Mouse (Mus musculus) limb, embryonic 12.5 days (tissue): ENCODE results near the gene Gm45785. TPM values are rescaled to one million over a fixed set of nuclear protein-coding genes. Genes with fewer than 3 reads are reported as not detected.

Experiments used
- ATAC-seq: fragments of 200-750 bp; cut with Nextera tagmentation; 2 replicates; pipeline ENCODE4 v1.8.0; 2017; ENCODE audit warnings: low read depth, moderate TSS enrichment; ENCODE audit not compliant: insufficient number of reproducible peaks, insufficient read depth, low FRiP score, low TSS enrichment
- H3K27ac ChIP-seq: fragments of 300-500 bp; sonication (generic); 2 replicates; pipeline ENCODE4 v1.5.1; 2016; ENCODE audit warnings: mild to moderate bottlenecking, moderate library complexity
- H3K27me3 ChIP-seq: fragments of 300-500 bp; sonication (generic); 2 replicates; pipeline ENCODE4 v1.6.1; 2016; ENCODE audit warnings: mild to moderate bottlenecking, moderate library complexity
- H3K36me3 ChIP-seq: fragments of 300-500 bp; sonication (generic); 2 replicates; pipeline ENCODE4 v1.6.1; 2016; ENCODE audit warnings: mild to moderate bottlenecking, moderate library complexity
- H3K4me1 ChIP-seq: fragments of 300-500 bp; sonication (generic); replicated peaks from 2 replicates; pipeline ENCODE4 v1.6.1; 2016
- H3K4me2 ChIP-seq: fragments of 300-500 bp; sonication (generic); 2 replicates; pipeline ENCODE4 v1.6.1; 2016; ENCODE audit warnings: mild to moderate bottlenecking, moderate library complexity
- H3K4me3 ChIP-seq: fragments of 300-500 bp; sonication (generic); replicated peaks from 2 replicates; pipeline ENCODE4 v1.5.1; 2016; ENCODE audit warnings: mild to moderate bottlenecking
- H3K9ac ChIP-seq: fragments of 300-500 bp; sonication (generic); replicated peaks from 2 replicates; pipeline ENCODE4 v1.6.1; 2016; ENCODE audit warnings: mild to moderate bottlenecking, moderate library complexity
- H3K9me3 ChIP-seq: fragments of 300-500 bp; sonication (generic); 2 replicates; pipeline ENCODE4 v1.6.1; 2016; ENCODE audit warnings: mild to moderate bottlenecking, moderate library complexity
- WGBS: fragments of 180-500 bp; shearing (Covaris S2); methylation state at CpG from one replicate; pipeline ENCODE4 v1.1.7; 2016; 5-methylcytosine and 5-hydroxymethylcytosine counted together
- polyA plus RNA-seq: library from polyadenylated mRNA; unstranded; fragments of >200 nt; fragmentation: Nextera tagmentation; extraction: Ambion mirVana; gene quantifications from 2 replicates; pipeline ENCODE4 v1.2.1, GENCODE M21; 2016

Gm45785 gene
- polyA plus RNA-seq, 1 experiment from 2014 or later = 0.23 TPM

DNA sequence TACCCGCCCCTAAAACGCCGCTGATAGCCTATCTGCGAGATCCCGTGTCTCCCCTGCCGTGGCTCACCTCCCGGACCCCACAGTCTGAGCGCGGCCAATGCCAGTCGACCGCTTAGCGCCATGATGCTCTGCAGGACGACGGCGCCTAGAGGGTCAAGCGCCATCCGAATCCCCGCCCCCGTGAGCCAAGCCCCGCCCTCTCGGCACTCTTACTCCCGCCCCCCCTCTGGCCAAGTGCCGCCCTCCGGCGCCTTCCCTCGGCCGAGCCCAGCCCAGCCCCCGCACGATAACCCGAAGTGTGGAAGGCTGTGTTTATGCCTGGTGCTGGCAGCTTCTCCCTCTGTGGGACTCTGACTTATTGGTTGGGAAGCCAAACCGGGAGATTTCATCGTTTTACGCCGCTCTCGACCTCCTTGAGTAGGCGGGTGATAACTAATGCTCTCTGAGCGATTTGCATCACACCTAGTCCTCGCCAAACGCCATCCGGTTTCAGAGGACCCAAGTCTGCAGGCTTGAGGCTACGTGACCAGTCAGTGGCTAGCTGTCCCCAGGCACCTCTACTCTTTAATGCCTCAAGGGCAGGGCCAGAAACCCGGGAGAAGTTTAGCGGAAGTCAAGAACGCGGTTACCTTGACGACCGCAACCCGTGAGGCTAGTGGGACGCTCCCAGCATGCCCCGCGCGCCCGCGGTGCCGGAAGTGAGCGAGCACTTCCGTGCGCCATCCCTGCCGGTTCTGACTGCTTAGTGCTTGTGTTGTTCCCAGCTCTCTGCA, 25.8 kb upstream of the Gm45785 start, which contains the start of the genes Psmd13 and Sirt3:
Gene Psmd13 (plus strand): TSS at position 273 of the 773 bp plus-strand sequence.
Gene Sirt3 (minus strand): TSS at position 614 of the 773 bp plus-strand sequence.
- peak within 1 kb of the TSS; percentile 82 for H3K9ac ChIP-seq
- H3K4me3 ChIP-seq = peak within 1 kb of the TSS; percentile 92
- H3K27ac ChIP-seq = peak within 1 kb of the TSS; percentile 86
- ATAC-seq = peak; percentile 93
- H3K27me3 ChIP-seq = no peaks in the 10 kb centered on the region
- H3K4me1 ChIP-seq = peaks cover 11% of the 10 kb centered on the region
- H3K9me3 ChIP-seq = no peaks in the 10 kb centered on the region
- H3K36me3 ChIP-seq = peaks cover 37% of the 10 kb centered on the region
- H3K4me2 ChIP-seq = peak within 1 kb of the TSS; percentile 68
- under 1% methylated on average over 59 of the region's 59 CpGs for WGBS

DNA sequence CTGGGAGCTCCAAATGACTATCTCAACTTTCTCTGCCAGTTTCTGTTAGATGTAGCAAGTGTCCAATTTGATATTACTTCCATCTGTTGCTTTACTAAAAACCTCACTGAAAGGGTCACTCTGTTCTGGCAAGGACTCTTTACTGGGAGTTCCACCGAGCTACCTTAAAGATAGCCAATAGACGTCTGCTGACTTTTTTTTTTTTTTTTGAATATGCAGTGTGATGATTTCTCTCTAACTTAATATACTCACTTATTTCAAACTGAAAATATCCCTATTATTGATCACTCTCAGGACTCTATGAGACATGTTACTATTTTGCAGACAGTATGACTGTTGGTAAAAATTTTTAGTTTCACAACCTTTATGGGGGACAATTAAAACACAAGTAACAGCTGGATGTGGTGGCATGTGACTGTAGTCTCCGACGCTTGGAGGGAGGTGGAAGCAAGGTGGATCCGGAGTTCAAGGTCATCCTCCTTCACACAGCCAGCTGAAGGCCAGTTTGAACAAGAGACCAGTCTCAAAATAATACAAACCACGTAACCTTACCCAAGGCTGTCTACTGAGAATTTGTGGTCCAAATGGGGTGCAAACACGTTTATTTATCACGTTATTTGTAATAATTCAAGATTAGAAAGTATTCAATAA, 24.9 kb upstream of the Gm45785 start:
- peak overlapping the region; percentile 92 for H3K4me3 ChIP-seq
- H3K27ac ChIP-seq = no peak overlapping the region
- H3K9me3 ChIP-seq = no peaks in the 10 kb centered on the region
- H3K27me3 ChIP-seq = no peaks in the 10 kb centered on the region
- H3K4me2 ChIP-seq = peak overlapping the region; percentile 68
- peak overlapping the region; percentile 82; the same call in 1 of the 2 replicates for H3K9ac ChIP-seq
- H3K4me1 ChIP-seq = peaks cover 11% of the 10 kb centered on the region
- ATAC-seq = no peak
- peaks cover 37% of the 10 kb centered on the region for H3K36me3 ChIP-seq
- 19% methylated on average over 8 of the region's 8 CpGs for WGBS

DNA sequence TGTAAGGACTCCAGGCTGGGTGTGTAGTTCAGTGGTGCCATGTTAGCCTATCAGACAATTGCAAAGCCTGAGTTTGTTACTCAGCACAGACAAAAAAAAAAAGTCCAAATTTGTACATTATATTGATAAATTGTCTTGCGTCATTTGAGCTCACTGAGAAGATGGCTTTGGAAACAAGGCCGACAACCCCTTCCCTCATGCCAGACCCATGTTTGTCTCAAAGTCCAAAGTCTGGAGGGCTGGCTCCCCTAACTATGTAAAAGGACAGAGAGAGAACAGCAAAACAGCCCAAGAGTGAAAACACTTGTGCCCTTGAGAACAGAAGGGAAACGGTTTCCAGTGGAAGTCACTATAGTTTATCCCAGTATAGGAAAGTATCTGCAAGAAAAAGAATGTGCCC, 24.3 kb upstream of the Gm45785 start:
- H3K4me3 ChIP-seq = no peak overlapping the region
- H3K27me3 ChIP-seq = no peaks in the 10 kb centered on the region
- H3K4me1 ChIP-seq = peaks cover 11% of the 10 kb centered on the region
- H3K9ac ChIP-seq = no peak overlapping the region
- peak overlapping the region; percentile 68; the same call in 1 of the 2 replicates for H3K4me2 ChIP-seq
- H3K36me3 ChIP-seq = peaks cover 37% of the 10 kb centered on the region
- WGBS = 85% methylated on average over 3 of the region's 3 CpGs
- no peaks in the 10 kb centered on the region for H3K9me3 ChIP-seq
- no peak for ATAC-seq
- no peak overlapping the region for H3K27ac ChIP-seq

DNA sequence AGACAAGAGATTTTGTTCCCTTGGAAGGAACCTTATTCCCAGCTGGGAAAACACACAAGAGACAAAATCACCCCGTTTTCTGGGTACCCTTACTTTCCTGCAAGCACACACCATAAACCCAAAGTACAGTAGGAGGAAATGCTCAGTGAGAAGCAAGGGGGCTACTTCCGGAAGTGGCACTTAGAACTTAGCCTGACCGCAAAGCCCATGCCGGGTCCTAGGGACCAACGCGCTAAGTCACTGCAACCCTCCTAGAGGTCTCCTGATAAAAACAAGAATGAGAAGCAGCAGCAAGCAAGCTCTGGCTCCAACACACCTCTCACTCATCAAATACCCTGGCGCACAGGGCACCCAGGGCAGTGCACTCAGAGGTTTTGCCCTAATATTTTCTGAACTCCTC, 23.2 kb upstream of the Gm45785 start:
- Histone ChIP-seq H3K9ac (no peak overlapping the region), H3K4me1 (peaks cover 11% of the 10 kb centered on the region), H3K4me3 (no peak overlapping the region), H3K27ac (no peak overlapping the region), H3K27me3 (no peaks in the 10 kb centered on the region), H3K9me3 (no peaks in the 10 kb centered on the region), H3K4me2 (no peak overlapping the region), H3K36me3 (peaks cover 36% of the 10 kb centered on the region)
- 95% methylated on average over 7 of the region's 7 CpGs for WGBS
- ATAC-seq = no peak

DNA sequence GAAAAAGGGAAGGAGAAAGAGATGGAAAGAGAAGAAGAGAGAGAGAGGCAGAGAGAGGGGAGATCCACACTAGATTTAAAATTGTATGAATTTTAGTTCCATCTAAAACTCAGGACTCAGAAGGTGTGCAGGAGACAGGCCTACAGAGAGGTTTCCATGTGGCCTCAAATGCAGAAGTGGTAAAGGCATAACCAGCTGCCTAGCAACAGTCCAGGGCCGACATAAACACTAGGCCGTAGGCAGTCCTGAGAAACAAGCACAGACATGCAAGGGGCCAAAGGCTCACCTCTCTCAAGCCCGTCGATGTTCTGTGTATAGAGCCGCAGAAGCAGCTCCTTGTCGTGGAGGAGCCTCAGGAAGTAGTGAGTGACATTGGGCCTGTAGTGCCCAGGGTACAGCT, 21.2 kb upstream of the Gm45785 start:
- H3K4me2 ChIP-seq = no peak overlapping the region
- no peak overlapping the region for H3K9ac ChIP-seq
- no peak overlapping the region for H3K4me3 ChIP-seq
- ATAC-seq = no peak
- H3K9me3 ChIP-seq = no peaks in the 10 kb centered on the region
- no peaks in the 10 kb centered on the region for H3K27me3 ChIP-seq
- no peak overlapping the region for H3K27ac ChIP-seq
- 88% methylated on average over 6 of the region's 6 CpGs for WGBS
- peaks cover 45% of the 10 kb centered on the region for H3K36me3 ChIP-seq
- H3K4me1 ChIP-seq = 0 out of 2 replicates have a peak, but pooled peaks cover 4% of the 10 kb centered on the region

DNA sequence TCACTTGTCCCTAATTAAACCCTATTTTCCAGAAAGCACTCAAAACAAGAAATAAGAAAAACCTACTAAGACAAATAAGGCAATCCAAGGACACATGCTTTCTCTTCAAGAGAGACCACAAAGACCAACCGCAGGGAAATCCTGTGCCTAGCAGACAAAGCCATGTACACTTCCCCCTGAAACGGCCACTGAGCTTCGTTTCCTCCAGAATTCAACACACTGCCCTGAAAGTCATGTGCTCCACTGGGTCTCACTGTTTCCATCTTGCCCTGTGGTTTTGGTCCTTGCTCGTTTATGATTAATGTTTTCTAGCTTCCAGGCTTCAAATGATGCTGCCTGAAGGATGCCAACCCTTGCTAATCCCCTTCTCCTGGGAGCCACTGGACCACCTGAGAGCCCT, 18.1 kb upstream of the Gm45785 start:
- ATAC-seq = no peak
- 87% methylated on average over 4 of the region's 4 CpGs for WGBS

DNA sequence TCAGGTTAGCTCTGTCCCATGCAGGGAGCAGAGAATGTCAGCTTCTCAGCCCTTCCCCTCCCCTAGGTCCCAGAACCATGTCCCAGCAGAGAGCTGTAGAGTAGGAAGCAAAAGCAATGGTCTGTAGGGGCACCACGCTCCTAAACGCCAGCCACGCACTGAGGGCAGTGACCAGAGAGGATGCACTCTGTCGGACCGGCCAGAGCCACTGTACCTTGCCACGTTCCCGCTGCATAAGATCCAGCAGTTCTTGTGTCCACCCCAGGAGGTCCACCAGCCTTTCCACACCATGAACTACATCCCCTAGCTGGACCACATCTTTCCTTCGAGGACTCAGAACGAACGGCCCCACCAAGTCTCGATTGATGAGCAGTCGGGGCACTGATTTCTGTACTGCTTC, 8.6 kb upstream of the Gm45785 start:
- Histone ChIP-seq H3K4me2 (no peak overlapping the region), H3K9me3 (no peaks in the 10 kb centered on the region), H3K4me1 (0 out of 2 replicates have a peak, but pooled peaks cover under 1% of the 10 kb centered on the region), H3K9ac (no peak overlapping the region), H3K4me3 (no peak overlapping the region), H3K27me3 (no peaks in the 10 kb centered on the region; the same call in 1 of the 2 replicates), H3K36me3 (peaks cover 78% of the 10 kb centered on the region), H3K27ac (no peak overlapping the region)
- WGBS = 89% methylated on average over 12 of the region's 12 CpGs
- no peak for ATAC-seq

More for the DNA sequence above, 18.1 kb upstream of the Gm45785 start:
- Histone ChIP-seq H3K9ac (no peak overlapping the region), H3K4me2 (no peak overlapping the region), H3K36me3 (peaks cover 52% of the 10 kb centered on the region), H3K4me3 (no peak overlapping the region), H3K27me3 (no peaks in the 10 kb centered on the region; the same call in 1 of the 2 replicates), H3K27ac (no peak overlapping the region), H3K4me1 (0 out of 2 replicates have a peak, but pooled peaks cover 2% of the 10 kb centered on the region), H3K9me3 (no peaks in the 10 kb centered on the region)

DNA sequence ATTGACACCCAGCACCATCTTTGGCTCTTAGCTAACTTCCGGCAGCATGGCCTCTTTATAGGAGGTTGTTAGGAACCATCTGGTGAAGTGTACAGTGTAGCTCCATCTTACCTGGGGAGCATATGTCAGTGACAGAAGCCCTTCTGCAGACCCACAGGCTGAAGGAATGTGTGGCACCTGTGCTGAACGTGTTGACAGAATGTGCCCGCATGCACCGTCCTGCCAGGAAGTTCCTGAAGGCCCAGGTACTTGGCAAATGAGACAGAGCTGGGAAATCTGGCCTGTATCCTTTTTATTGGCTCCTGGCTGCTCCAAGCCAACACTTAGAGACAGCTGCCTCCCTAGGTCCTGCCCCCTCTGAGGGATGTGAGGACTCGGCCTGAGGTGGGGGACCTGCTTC, 4.6 kb upstream of the Gm45785 start:
- H3K4me2 ChIP-seq = no peak overlapping the region
- no peaks in the 10 kb centered on the region for H3K9me3 ChIP-seq
- no peak overlapping the region for H3K9ac ChIP-seq
- H3K4me1 ChIP-seq = peaks cover 16% of the 10 kb centered on the region
- no peak overlapping the region for H3K4me3 ChIP-seq
- H3K27me3 ChIP-seq = no peaks in the 10 kb centered on the region
- H3K36me3 ChIP-seq = peaks cover 73% of the 10 kb centered on the region
- ATAC-seq = no peak
- no peak overlapping the region for H3K27ac ChIP-seq
- WGBS = 85% methylated on average over 5 of the region's 5 CpGs

DNA sequence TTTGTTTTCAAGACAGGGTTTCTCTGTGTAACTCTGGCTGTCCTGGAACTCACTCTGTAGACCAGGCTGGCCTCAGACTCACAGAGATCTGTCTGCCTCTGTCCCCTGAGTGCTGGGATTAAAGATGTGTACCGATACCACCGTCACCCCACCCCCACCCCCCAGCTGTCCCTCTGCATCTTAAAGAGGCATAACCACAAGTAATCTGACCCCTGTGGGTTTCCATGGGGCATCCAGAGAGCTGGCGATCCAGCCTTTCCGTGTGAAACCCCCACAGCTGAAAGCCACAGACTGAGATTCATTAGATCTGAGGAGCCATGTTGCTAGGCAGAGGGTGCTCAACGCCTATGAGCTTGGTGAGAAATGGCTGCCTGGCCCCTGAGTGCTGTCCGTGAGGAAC, 3.9 kb upstream of the Gm45785 start:
- no peaks in the 10 kb centered on the region for H3K9me3 ChIP-seq
- peaks cover 68% of the 10 kb centered on the region for H3K36me3 ChIP-seq
- no peak overlapping the region for H3K4me2 ChIP-seq
- no peak for ATAC-seq
- 71% methylated on average over 6 of the region's 6 CpGs for WGBS
- H3K27ac ChIP-seq = no peak overlapping the region
- H3K4me3 ChIP-seq = no peak overlapping the region
- H3K27me3 ChIP-seq = no peaks in the 10 kb centered on the region
- no peak overlapping the region for H3K9ac ChIP-seq
- H3K4me1 ChIP-seq = peaks cover 23% of the 10 kb centered on the region

DNA sequence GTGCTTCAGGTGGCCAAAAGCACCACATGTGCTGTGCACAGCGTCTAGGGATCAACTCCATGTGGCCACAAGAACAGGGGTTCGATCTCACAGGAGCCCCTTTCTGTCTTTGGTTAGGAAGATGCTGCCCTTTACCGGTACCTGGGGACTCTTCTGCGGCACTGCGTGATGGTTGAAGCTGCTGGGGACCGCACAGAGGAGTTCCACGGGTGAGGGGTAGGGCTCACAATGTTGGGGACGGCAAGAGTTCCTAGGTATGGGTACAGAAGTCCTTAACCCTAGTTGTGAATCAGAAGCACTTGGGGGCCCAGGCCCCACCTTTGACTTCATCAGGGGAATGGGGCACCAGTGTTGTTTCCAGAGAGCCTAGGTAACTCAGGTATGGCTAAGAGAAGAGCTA, 2.6 kb upstream of the Gm45785 start:
- Histone ChIP-seq H3K27me3 (no peaks in the 10 kb centered on the region), H3K27ac (no peak overlapping the region), H3K4me2 (peak overlapping the region; percentile 100), H3K4me1 (peaks cover 25% of the 10 kb centered on the region), H3K9me3 (no peaks in the 10 kb centered on the region), H3K4me3 (peak overlapping the region; percentile 75), H3K9ac (no peak overlapping the region), H3K36me3 (peaks cover 65% of the 10 kb centered on the region)
- no peak for ATAC-seq
- 94% methylated on average over 8 of the region's 8 CpGs for WGBS
